Mouse (Mus musculus) T-helper 17 cell (primary cell): Measurements from ENCODE around the gene Crtc3.

Experiments
- in situ Hi-C, 2 experiments: fragments of 300-600 bp; cut with MboI, MseI; formaldehyde crosslinking; loops; 1 replicate in 1 of 2; 2 replicates in 1 of 2; pipeline ENCODE4 v1.15.1; 2025; ENCODE audit warnings: high pct_unique_total_duplicates in 2 of 2

The Crtc3 gene

GRCm38 (mm10) chr7:80561931-80562330 lies 126.7 kb downstream of the Crtc3 start:
- in situ Hi-C loops: no loop called here

GRCm38 (mm10) chr7:80561271-80561670 lies 127.4 kb downstream of the Crtc3 start:
- in situ Hi-C loops: no loop called here

GRCm38 (mm10) chr7:80558572-80558971 lies 130.1 kb downstream of the Crtc3 start:
- in situ Hi-C loops: no loop called here

GRCm38 (mm10) chr7:80558101-80558500 lies 130.6 kb downstream of the Crtc3 start:
- in situ Hi-C loops: no loop called here

- in situ Hi-C loops: no loop called here
Measured at GRCm38 (mm10) chr7:80557161-80557560, 131.5 kb downstream of the Crtc3 start.

- in situ Hi-C loops: no loop called here
Measured at GRCm38 (mm10) chr7:80556166-80556565, 132.5 kb downstream of the Crtc3 start.

- in situ Hi-C loops: no loop called here
Measured at GRCm38 (mm10) chr7:80555146-80555545, 133.5 kb downstream of the Crtc3 start.

GRCm38 (mm10) chr7:80554180-80555021 lies 134.3 kb downstream of the Crtc3 start:
- in situ Hi-C loops: no loop called here

- in situ Hi-C loops: loop anchor here in 1 of 2 experiments (5.0 kb wide), 1 partner anchor 166 kb away; no protein-coding TSS in a partner anchor
Measured at GRCm38 (mm10) chr7:80548513-80549260, 140.0 kb downstream of the Crtc3 start.

GRCm38 (mm10) chr7:80542139-80542831 lies 146.4 kb downstream of the Crtc3 start:
- in situ Hi-C loops: no loop called here

GRCm38 (mm10) chr7:80539581-80539980 lies 149.1 kb downstream of the Crtc3 start:
- in situ Hi-C loops: no loop called here
